16 mouse cellular contexts compared by ENCODE assay signal in genomic region chrX:58032622-58033021, GRCm38 (mm10). TPM values are rescaled to one million over a fixed set of nuclear protein-coding genes. Genes with fewer than 3 reads are reported as not detected.
DNase-seq lines count a peak whose midpoint lies in the region; ATAC-seq and TF ChIP-seq lines count a peak whose summit lies in the region.
"Had no signal": no experiment of that assay in that cellular context is flagged by ENCODE, and none has a peak within 500 bp of the region (broad histone marks: within the 10 kb centered on the region; RNA-seq: fewer than 3 reads in every experiment).

No protein-coding gene starts in this region.

- no peaks in the 10 kb centered on the region for H3K4me1 ChIP-seq in heart, embryonic 11.5 days (ENCODE audit: control insufficient read depth, insufficient read depth, low read length)
- H3K4me1 ChIP-seq in heart, adult 2 months (ENCODE audit: control insufficient read depth, insufficient read depth, low read length), result no peaks in the 10 kb centered on the region
- H3K4me1 ChIP-seq in forebrain, postnatal 0 days (ENCODE audit: insufficient read depth), result no peaks in the 10 kb centered on the region
- H3K4me1 ChIP-seq in limb, embryonic 14.5 days (ENCODE audit: control insufficient read depth, insufficient read depth, low read length), result no peaks in the 10 kb centered on the region
- peaks cover 4% of the 10 kb centered on the region; the same call in 1 of the 2 replicates for H3K4me1 ChIP-seq in neural tube, embryonic 15.5 days

- H3K4me2 ChIP-seq in heart, embryonic 11.5 days, result no peak overlapping the region
- no peak overlapping the region for H3K4me2 ChIP-seq in forebrain, postnatal 0 days (ENCODE audit: low read depth)
- H3K4me2 ChIP-seq in limb, embryonic 14.5 days (replicated peaks; ENCODE audit: low read depth, low read length, severe bottlenecking), result peak overlapping the region; percentile 69; the same call in 1 of the 2 replicates
- peak overlapping the region; percentile 58 for H3K4me2 ChIP-seq in neural tube, embryonic 15.5 days
- H3K4me2 ChIP-seq: embryonic facial prominence, embryonic 13.5 days; intestine, embryonic 15.5 days had no signal

- 15% methylated on average over 7 of the region's 7 CpGs for WGBS in heart, embryonic 11.5 days (ENCODE audit: insufficient replicate concordance)
- 18% methylated on average over 7 of the region's 7 CpGs for WGBS in heart, adult 2 months
- WGBS in forebrain, postnatal 0 days, result 20% methylated on average over 7 of the region's 7 CpGs
- WGBS in limb, embryonic 14.5 days, result 26% methylated on average over 7 of the region's 7 CpGs
- WGBS in neural tube, embryonic 15.5 days, result 15% methylated on average over 7 of the region's 7 CpGs

- TF ChIP-seq EP300 in heart, adult 2 months (IDR thresholded peaks at IDR 0.05; ENCODE audit: insufficient read depth, low read depth, low read length), result no peak

- H3K36me3 ChIP-seq in heart, embryonic 11.5 days (ENCODE audit: control insufficient read depth, insufficient read depth, low read length), result no peaks in the 10 kb centered on the region
- H3K36me3 ChIP-seq in heart, adult 2 months (ENCODE audit: control insufficient read depth, insufficient read depth, low read length), result no peaks in the 10 kb centered on the region
- H3K36me3 ChIP-seq in forebrain, postnatal 0 days (ENCODE audit: insufficient read depth), result no peaks in the 10 kb centered on the region
- no peaks in the 10 kb centered on the region for H3K36me3 ChIP-seq in limb, embryonic 14.5 days (ENCODE audit: control insufficient read depth, insufficient read depth, low read length)
- H3K36me3 ChIP-seq in neural tube, embryonic 15.5 days, result no peaks in the 10 kb centered on the region
- H3K36me3 ChIP-seq: embryonic facial prominence, embryonic 13.5 days; heart, embryonic 12.5 days; intestine, embryonic 15.5 days had no signal

- no peak for TF ChIP-seq POLR2A in heart, adult 2 months (IDR thresholded peaks at IDR 0.05; ENCODE audit: insufficient read depth, low read depth, low read length)
- no peak for TF ChIP-seq POLR2A in limb, embryonic 14.5 days (IDR thresholded peaks at IDR 0.05; ENCODE audit: borderline replicate concordance, extremely low read depth, insufficient read depth, insufficient read length)

- no peaks in the 10 kb centered on the region for H3K79me2 ChIP-seq in heart, adult 2 months (replicated peaks; ENCODE audit: control insufficient read depth, insufficient read depth, low read length)

- peak overlapping the region; percentile 40; the same call in 1 of the 2 replicates for H3K4me3 ChIP-seq in heart, embryonic 11.5 days (ENCODE audit: low read depth, low read length)
- no peak overlapping the region for H3K4me3 ChIP-seq in heart, adult 2 months
- H3K4me3 ChIP-seq in forebrain, postnatal 0 days (ENCODE audit: low read depth, low read length), result peak overlapping the region; percentile 35
- H3K4me3 ChIP-seq in limb, embryonic 14.5 days (replicated peaks; ENCODE audit: low read length), result peak overlapping the region; percentile 41
- H3K4me3 ChIP-seq in neural tube, embryonic 15.5 days (replicated peaks), result peak overlapping the region; percentile 44
- H3K4me3 ChIP-seq: embryonic facial prominence, embryonic 13.5 days; intestine, embryonic 15.5 days had no signal

- no peaks in the 10 kb centered on the region for H3K9me3 ChIP-seq in heart, embryonic 11.5 days (replicated peaks; ENCODE audit: control insufficient read depth, low read length)
- H3K9me3 ChIP-seq in forebrain, postnatal 0 days (ENCODE audit: low read length), result no peaks in the 10 kb centered on the region
- no peaks in the 10 kb centered on the region for H3K9me3 ChIP-seq in limb, embryonic 14.5 days (ENCODE audit: control insufficient read depth, low read length)
- no peaks in the 10 kb centered on the region for H3K9me3 ChIP-seq in neural tube, embryonic 15.5 days (replicated peaks)
- H3K9me3 ChIP-seq: embryonic facial prominence, embryonic 13.5 days; intestine, embryonic 15.5 days had no signal

- DNase-seq in heart, adult 2 months, result no peak
- no peak for DNase-seq in forebrain, postnatal 0 days
- no peak for DNase-seq in limb, embryonic 14.5 days (ENCODE audit: low spot score)
- no peak for DNase-seq in right cerebral cortex, postnatal 14 days
- no peak for DNase-seq in B cell, adult 2 months
- DNase-seq: adrenal gland, adult 2 months; kidney, postnatal 4 days; right cerebral cortex, postnatal 25 days had no signal

- no peak overlapping the region for H3K27ac ChIP-seq in heart, embryonic 11.5 days (ENCODE audit: low read depth, low read length)
- no peak overlapping the region for H3K27ac ChIP-seq in heart, adult 2 months
- H3K27ac ChIP-seq in forebrain, postnatal 0 days (ENCODE audit: low read depth, low read length), result no peak overlapping the region
- no peak overlapping the region; the same call in 1 of the 2 replicates for H3K27ac ChIP-seq in limb, embryonic 14.5 days (replicated peaks; ENCODE audit: low read depth, low read length)
- peak overlapping the region; percentile 81; the same call in 1 of the 2 replicates for H3K27ac ChIP-seq in neural tube, embryonic 15.5 days (replicated peaks)
- H3K27ac ChIP-seq: embryonic facial prominence, embryonic 13.5 days; intestine, embryonic 15.5 days had no signal

- H3K9ac ChIP-seq in heart, embryonic 11.5 days (ENCODE audit: low read depth, low read length), result no peak overlapping the region
- H3K9ac ChIP-seq in heart, adult 2 months (ENCODE audit: low read depth, low read length), result no peak overlapping the region
- no peak overlapping the region for H3K9ac ChIP-seq in forebrain, postnatal 0 days
- H3K9ac ChIP-seq in limb, embryonic 14.5 days (ENCODE audit: low read depth, low read length, severe bottlenecking), result peak overlapping the region; percentile 51
- H3K9ac ChIP-seq in neural tube, embryonic 15.5 days (replicated peaks), result peak overlapping the region; percentile 36
- H3K9ac ChIP-seq: embryonic facial prominence, embryonic 13.5 days; heart, embryonic 12.5 days; intestine, embryonic 15.5 days had no signal

- no peak for TF ChIP-seq CTCF in heart, adult 2 months (IDR thresholded peaks at IDR 0.05)
- no peak for TF ChIP-seq CTCF in forebrain, postnatal 0 days (IDR thresholded peaks at IDR 0.05; ENCODE audit: low read depth)

- intact Hi-C loops in heart, adult 2 months (cut with DNase I), result loop anchor here (5.0 kb wide), 1 partner anchor 110 kb away; no protein-coding TSS in a partner anchor

- H3K27me3 ChIP-seq in heart, embryonic 11.5 days (ENCODE audit: control insufficient read depth, insufficient read depth, low read length), result peaks cover 56% of the 10 kb centered on the region
- peaks cover 16% of the 10 kb centered on the region for H3K27me3 ChIP-seq in heart, adult 2 months (ENCODE audit: control insufficient read depth, insufficient read depth, low read length)
- H3K27me3 ChIP-seq in forebrain, postnatal 0 days (ENCODE audit: insufficient read depth, low read length), result no peaks in the 10 kb centered on the region; the same call in none of the 2 replicates
- peaks cover 23% of the 10 kb centered on the region for H3K27me3 ChIP-seq in limb, embryonic 14.5 days (ENCODE audit: control insufficient read depth, insufficient read depth, low read length)
- H3K27me3 ChIP-seq in neural tube, embryonic 15.5 days (replicated peaks), result peaks cover 4% of the 10 kb centered on the region; the same call in 1 of the 2 replicates

- no peak for ATAC-seq in heart, embryonic 11.5 days (replicated peaks; ENCODE audit: insufficient number of reproducible peaks, low FRiP score, low TSS enrichment)
- ATAC-seq in forebrain, postnatal 0 days, result no peak
- no peak for ATAC-seq in limb, embryonic 14.5 days (ENCODE audit: low FRiP score, low read depth)
- ATAC-seq in neural tube, embryonic 15.5 days (ENCODE audit: low FRiP score), result no peak
- no peak for ATAC-seq in megakaryocyte-erythroid progenitor cell, adult 5-6 weeks (replicated peaks; ENCODE audit: low FRiP score, low TSS enrichment, poor library complexity, severe bottlenecking)
- ATAC-seq: intestine, embryonic 15.5 days; lung, postnatal 0 days had no signal

RNA-seq across cellular contexts. Expression of gene Zic3, which starts 10.1 kb away (rescaled TPM):
- polyA plus RNA-seq in heart, embryonic 11.5 days (2014; fragmentation: Nextera tagmentation; extraction: Ambion mirVana), result not detected in 2 replicates
- not detected for total RNA-seq in heart, adult 2 months (2021)
- 0.12 TPM in 1 of 2 replicates, not detected in the other for polyA plus RNA-seq in heart, adult 2 months (2012; rRNA removed)
- total RNA-seq in forebrain, postnatal 0 days (2014; rRNA removed), result 10.1 and 16.6 TPM in 2 replicates
- polyA plus RNA-seq in forebrain, postnatal 0 days (2015; fragmentation: Nextera tagmentation; extraction: Ambion mirVana), result 10.2 and 13.3 TPM in 2 replicates
- polyA plus RNA-seq in limb, embryonic 14.5 days (2012; rRNA removed), result 5.8 and 11.8 TPM in 2 replicates
- polyA plus RNA-seq in limb, embryonic 14.5 days (2014; fragmentation: Nextera tagmentation; extraction: Ambion mirVana), result 6.8 and 9.6 TPM in 2 replicates
- 9.6 and 12.9 TPM in 2 replicates for polyA plus RNA-seq in neural tube, embryonic 15.5 days (2015; fragmentation: Nextera tagmentation; extraction: Ambion mirVana)
- total RNA-seq in megakaryocyte-erythroid progenitor cell, adult 5-6 weeks (2014; fragmentation: Nextera tagmentation), result not detected in 2 replicates
- total RNA-seq in megakaryocyte-erythroid progenitor cell, adult 5-6 weeks (2017), result not detected in 2 replicates
- total RNA-seq: adrenal gland, adult 2 months had no signal
- polyA plus RNA-seq: adrenal gland, adult 2 months; intestine, embryonic 15.5 days; lung, postnatal 0 days; stomach, embryonic 16.5 days had no signal

Comparison
In these comparisons a context has a peak if more than half of its experiments do, and no peak if none do; other contexts are left out.
1. H3K4me2 ChIP-seq: peak in limb, embryonic 14.5 days (single experiment) and neural tube, embryonic 15.5 days (single experiment); none in heart, embryonic 11.5 days (single experiment) and forebrain, postnatal 0 days (single experiment).
2. H3K9ac ChIP-seq: peak in limb, embryonic 14.5 days (single experiment) and neural tube, embryonic 15.5 days (single experiment); none in heart, embryonic 11.5 days (single experiment), heart, adult 2 months (single experiment) and forebrain, postnatal 0 days (single experiment).